Mouse (Mus musculus) brown adipose tissue, adult 24 weeks (tissue): Measurements from ENCODE around the gene Pcdh19. TPM values are rescaled to one million over a fixed set of nuclear protein-coding genes. Genes with fewer than 3 reads are reported as not detected.
"Not testable (repeated sequence)": the region's sequence is repeated elsewhere in the genome, so short reads cannot be mapped to it uniquely, and the experiment has no call there.

Experiments used
- H3K27ac ChIP-seq: fragments of 200-500 bp; replicated peaks from 2 replicates; pipeline ENCODE4 v1.5.1; 2012; ENCODE audit warnings: low read depth, mild to moderate bottlenecking, low read length
- H3K4me1 ChIP-seq: fragments of 200-500 bp; 2 replicates; pipeline ENCODE4 v1.6.1; 2012; ENCODE audit warnings: low read length, mixed read lengths; ENCODE audit not compliant: control insufficient read depth, insufficient read depth, insufficient read length
- H3K4me3 ChIP-seq: fragments of 200-500 bp; 2 replicates; pipeline ENCODE4 v1.5.1; 2012; ENCODE audit warnings: low read depth, mild to moderate bottlenecking, low read length, moderate library complexity; ENCODE audit not compliant: insufficient read depth
- polyA plus RNA-seq: library from polyadenylated mRNA; stranded (reverse); fragments of >200 nt; gene quantifications from 2 replicates; pipeline ENCODE4 v1.2.4, GENCODE M21; 2012; ENCODE audit not compliant: missing spikeins, insufficient read depth, insufficient read length

Pcdh19 gene
- polyA plus RNA-seq, result 1.9 and 3.1 TPM in 2 replicates

DNA sequence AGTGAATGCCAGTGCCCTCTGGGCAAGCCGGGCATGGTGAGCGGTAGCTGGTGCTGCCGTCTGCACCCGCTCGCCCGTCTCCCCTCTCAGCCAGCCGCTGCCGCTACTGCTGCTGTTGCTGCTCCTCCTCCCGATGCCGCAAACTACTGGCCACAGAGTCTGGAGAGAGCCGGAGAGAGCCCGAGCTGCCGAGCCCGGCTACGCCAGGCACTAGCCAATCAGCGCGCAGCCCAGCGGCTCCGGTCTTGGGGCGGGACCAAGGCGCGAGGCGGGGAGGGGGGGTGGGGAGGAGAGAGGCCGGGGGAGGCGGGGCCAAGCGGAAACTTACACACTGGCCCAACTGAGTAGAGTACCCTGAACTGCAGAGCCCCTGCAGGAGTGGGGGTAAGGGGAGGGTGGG is at the start of gene Pcdh19:
TSS of gene Pcdh19 (minus strand) at position 148 of the 400 bp plus-strand sequence.
- peak within 1 kb of the TSS; percentile 61 for H3K4me3 ChIP-seq
- H3K4me1 ChIP-seq, result peaks cover 9% of the 10 kb centered on the region
- peak within 1 kb of the TSS; percentile 50 for H3K27ac ChIP-seq

DNA sequence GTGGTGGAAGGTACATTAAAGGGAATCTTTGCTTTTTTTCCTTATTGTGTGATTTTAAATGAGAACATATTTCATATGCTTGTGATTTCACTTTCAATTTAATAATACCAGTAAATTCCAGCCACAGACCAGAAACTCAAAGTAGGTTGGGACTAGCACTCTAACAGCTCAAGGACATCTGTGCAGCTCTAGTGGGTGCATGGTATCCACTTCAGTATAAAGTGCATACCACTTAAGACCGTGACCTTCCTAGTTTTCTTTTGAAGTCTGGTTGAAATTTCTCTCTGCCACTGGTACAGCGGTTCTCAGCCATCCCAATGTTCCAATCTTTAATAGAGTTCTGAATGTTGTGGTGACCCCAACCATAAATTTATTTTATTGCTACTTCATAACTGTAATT is 47.1 kb upstream of the Pcdh19 start:
- Histone ChIP-seq H3K27ac (no peak overlapping the region), H3K4me3 (no peak overlapping the region), H3K4me1 (no peaks in the 10 kb centered on the region)

DNA sequence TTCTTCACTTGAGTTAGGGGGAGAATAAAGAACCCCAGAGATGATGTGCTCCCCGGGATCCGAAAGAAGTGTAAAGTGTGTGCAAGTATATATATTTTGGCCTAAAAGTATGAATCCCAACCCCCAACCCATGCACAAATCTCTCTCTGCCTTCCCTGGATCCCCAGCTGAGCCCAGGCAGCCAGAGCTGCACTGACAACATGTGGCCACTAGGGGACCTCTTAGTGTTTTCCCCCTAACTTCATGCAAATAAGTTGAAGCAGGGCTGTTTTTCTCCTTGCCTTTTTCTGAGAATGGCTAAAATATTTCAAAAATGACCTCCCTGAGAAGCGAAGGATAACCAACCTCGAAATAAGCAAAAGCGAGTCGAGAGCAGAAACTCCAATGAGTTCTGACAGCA is 46.2 kb upstream of the Pcdh19 start:
- H3K27ac ChIP-seq, result no peak overlapping the region
- no peak overlapping the region for H3K4me3 ChIP-seq
- H3K4me1 ChIP-seq, result no peaks in the 10 kb centered on the region

DNA sequence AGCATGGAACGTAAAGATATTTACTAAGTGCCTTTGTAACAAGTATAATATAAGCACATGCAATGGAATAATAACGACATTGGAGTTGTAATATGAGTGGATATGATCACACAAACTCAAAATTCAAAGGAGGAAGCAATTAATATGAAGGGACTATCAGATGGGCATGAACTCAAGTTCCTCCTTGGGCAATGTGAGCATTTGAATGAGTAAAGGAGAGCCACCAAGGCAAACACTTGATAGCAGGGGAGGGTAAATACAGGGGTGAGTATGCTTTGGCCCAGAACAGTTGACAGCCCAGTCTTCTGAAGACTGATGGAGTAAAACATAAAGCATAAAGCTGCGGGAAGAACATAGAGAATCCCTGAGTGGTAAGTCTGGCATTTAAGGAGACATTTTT is 32.7 kb upstream of the Pcdh19 start:
- Histone ChIP-seq H3K27ac (no peak overlapping the region), H3K4me1 (no peaks in the 10 kb centered on the region), H3K4me3 (no peak overlapping the region)

DNA sequence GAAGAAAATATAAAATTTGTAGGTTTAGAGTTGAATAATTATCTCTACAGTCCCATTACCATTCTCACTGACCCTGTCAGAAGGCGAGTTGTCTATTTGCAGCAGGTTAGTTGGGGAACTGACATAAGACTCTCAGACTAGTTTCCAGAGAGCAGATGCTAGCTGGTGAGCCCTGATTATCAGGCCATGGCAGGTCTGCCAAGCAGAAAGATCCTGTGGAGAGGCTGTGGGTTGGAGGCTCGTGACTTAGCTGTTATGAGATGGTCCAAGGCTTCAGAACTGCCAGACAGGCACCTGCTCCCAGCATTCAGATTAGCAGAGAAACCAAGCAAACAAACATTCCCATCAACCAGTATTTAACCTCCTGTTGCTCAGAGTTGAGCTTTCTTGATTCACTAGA is 21.8 kb upstream of the Pcdh19 start:
- no peaks in the 10 kb centered on the region for H3K4me1 ChIP-seq
- H3K4me3 ChIP-seq, result no peak overlapping the region
- no peak overlapping the region for H3K27ac ChIP-seq

DNA sequence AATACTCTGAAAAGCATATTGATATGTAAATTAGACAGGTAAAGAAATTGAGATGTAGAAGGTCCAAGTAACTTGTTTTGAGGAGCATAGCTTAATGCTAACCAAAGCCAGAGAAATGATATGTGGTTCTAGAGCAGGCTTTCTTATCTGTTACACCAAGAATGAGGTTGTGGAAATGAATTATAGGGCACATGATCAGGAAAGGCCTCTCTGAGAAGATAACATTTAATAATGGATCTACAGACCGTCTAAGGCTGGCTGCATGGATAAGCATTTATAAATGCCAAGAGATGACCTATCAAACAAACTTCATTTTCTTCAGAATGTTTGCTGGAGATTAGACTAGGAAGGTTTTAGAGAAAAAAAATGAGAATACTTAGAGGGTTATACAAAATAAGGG is 14.1 kb upstream of the Pcdh19 start:
- H3K4me1 ChIP-seq, result no peaks in the 10 kb centered on the region
- H3K4me3 ChIP-seq, result no peak overlapping the region

DNA sequence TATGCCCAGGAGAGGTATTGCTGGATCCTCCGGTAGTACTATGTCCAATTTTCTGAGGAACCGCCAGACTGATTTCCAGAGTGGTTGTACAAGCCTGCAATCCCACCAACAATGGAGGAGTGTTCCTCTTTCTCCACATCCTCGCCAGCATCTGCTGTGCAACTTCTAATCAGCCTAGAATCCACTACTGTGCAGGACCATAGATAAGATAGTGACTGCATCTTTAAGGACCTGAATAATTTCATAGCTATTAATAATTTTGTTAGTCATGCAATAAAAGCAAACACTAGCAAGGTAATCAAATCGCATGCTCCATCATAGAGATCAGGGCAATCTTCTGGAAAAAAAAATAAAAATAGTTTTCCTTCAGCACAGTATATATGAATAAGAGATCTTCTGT is 9.1 kb upstream of the Pcdh19 start:
- H3K4me3 ChIP-seq, H3K27ac ChIP-seq, H3K4me1 ChIP-seq: not testable (repeated sequence)

More for the DNA sequence above, 14.1 kb upstream of the Pcdh19 start:
- H3K27ac ChIP-seq, result no peak overlapping the region

DNA sequence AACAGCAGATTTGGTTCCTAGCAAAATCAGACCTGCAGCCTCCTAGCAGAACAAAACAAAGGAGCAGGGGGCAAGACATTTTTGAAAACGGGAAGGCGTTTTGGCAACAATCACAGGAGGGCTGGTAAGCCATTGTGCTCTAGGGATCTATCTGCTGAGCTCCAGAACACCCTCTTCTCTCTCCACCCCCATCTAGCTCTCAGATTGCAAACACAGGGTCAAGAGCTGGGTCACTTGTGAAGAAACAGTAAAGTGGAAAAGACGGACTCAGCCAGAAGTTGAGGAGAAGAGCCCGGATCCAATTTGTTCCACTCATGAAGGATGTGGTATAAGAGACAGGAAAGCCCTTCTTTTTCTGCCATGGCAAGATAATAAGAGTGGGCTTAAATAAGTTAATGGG is 7.7 kb upstream of the Pcdh19 start:
- Histone ChIP-seq H3K27ac (no peak overlapping the region), H3K4me3 (no peak overlapping the region), H3K4me1 (peaks cover 6% of the 10 kb centered on the region; the same call in 1 of the 2 replicates)

DNA sequence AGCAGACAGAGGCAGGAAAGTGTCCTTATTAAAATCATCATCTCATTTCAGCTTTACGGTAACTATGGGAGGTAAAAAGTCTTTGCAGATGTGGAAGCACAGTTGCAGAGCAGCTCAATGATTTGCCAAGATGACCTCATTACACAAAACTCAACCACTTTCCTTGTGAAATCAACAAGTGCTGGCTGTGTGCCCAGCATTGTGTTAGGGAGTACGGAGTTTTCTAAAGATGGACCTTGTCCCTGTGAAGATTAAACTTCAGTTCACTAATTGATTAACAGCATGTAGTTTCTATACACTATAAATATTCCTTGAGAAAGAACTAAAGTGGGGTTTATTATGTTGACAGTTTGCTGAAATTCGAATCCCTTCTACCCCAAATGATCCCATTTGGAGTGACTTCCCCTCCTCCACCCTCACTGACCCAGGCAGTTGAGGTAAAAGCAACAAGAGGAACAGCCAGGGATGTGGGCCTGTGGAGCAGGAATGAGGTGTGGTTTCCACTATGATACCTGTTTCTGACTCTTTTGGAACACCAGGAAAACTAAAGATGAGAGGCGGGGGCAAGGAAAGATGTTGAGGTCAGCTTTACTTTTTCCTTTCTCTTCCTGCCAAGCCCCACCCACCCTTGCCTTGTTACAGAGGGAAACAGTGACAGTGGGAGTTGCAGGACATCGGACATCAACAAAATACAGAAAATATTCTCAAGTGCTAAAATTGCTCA is 4.4 kb upstream of the Pcdh19 start:
- H3K4me1 ChIP-seq, result peaks cover 6% of the 10 kb centered on the region; the same call in 1 of the 2 replicates

DNA sequence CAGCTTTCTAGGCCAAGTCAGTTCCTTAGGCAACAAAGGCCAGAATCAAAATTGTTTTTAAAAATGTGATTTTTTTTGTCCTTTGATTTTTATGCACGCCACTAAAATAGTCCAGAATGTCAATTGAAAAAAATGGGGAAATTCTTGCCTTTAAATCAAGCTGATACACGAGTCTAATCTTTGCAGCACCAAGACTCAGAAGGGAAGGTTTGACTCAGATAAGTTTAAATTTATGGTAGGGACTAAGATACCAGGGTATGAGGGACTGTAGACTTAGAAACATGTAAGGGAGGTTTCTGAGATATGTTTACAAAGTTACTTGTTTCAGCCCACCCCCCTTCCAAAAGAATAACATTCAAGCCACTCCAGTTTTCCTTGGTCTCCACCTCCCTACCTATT is 3.6 kb upstream of the Pcdh19 start:
- Histone ChIP-seq H3K4me3 (no peak overlapping the region), H3K4me1 (peaks cover 6% of the 10 kb centered on the region; the same call in 1 of the 2 replicates), H3K27ac (peak overlapping the region; percentile 56)

More for the DNA sequence above, 4.4 kb upstream of the Pcdh19 start:
- Histone ChIP-seq H3K4me3 (no peak overlapping the region), H3K27ac (peak overlapping the region; percentile 95)

DNA sequence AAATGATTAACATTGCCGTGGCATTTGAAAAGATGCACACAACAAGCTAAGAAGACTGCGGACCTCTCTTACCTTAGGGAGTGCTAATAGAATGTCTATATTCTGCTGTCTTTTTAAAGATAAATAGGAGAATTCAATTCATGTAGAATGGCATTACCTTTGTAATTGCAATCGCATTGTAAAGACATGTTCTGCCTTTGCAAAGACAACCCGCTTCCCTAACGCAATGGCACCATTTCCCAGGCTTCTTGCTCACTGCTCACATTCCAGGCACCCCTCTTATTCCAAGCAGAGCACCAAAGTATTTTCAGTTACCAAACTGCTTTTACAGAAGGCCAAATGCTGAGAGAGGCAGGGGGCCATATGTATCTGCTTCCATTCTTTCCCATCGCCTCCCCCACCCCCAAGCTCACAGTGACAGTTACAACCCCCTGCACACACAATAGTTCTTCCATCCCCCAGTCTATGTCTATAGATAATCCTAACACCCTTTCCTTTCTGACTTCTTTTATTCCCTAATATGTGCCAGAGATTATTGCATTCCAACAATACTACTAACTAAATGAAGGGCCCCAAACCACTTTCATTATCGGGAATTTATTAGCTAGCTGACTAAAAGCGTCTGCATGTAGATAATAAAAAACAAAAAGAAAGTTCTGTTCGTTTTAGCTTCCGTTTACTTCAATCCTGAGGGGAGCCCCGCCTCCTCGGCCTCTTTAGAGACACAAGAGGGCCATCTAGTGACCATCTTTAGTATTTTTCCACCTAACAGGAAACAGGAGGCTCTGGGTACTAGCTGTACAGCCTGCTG is 3.0 kb upstream of the Pcdh19 start:
- H3K4me3 ChIP-seq, result peak overlapping the region; percentile 56
- peaks cover 6% of the 10 kb centered on the region; the same call in 1 of the 2 replicates for H3K4me1 ChIP-seq
- H3K27ac ChIP-seq, result peak overlapping the region; percentile 12; the same call in 1 of the 2 replicates

DNA sequence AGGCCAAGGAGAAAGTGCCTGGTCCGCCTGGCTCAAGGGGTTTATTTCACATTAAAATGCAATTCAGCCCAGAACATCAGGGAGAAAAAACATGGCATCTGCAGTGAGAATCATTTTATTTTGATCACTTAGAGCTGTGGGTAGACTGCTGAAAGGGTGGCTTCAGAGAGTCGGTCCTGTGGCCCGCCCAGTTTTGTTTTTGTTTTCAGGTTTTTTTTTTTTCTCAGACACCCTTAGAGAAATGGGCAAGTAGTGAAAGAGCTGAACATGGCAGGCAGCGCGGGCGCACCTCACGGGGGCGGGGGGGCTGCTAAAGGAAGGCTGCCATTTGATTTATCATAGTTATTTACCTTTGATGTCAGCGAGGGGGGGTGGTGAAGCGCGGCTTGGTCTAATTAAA is 2.0 kb upstream of the Pcdh19 start:
- H3K4me3 ChIP-seq, result peak overlapping the region; percentile 56
- H3K27ac ChIP-seq, result no peak overlapping the region
- H3K4me1 ChIP-seq, result peaks cover 7% of the 10 kb centered on the region

DNA sequence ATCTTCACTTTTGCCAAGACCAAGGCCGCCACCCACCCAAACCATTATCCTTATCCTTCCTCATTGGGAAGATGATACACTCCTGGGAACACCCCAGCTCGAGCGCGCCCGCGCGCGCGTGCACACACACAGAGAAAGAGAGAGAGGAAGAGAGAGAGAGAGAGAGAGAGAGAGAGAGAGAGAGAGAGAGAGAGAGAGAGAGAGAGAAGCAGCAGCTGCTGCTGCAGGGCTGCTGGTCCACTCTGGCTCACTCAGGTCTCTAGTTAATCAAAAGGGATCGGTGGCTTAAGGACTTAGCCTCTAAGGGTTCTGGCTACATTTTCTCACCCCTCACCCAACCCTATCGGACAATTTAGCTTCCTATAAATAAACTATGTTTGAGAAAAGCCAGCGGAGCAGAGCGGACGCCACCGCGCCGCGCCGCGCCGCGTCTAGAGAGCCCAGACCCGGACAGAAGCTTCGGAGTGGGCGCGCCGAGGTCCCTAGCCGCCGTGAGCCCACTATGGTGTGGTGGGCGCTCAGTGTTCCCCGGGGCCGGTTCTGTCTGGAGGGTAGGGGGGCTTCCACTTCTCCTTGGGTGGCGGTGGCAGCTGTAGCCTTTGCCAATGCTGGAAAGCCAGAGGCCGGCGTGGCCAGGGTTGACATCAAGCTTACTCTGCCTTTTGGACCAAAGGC is 926 bp upstream of the Pcdh19 start:
- Histone ChIP-seq H3K4me1 (peaks cover 9% of the 10 kb centered on the region), H3K4me3 (peak overlapping the region; percentile 60), H3K27ac (peak overlapping the region; percentile 24; the same call in 1 of the 2 replicates)

DNA sequence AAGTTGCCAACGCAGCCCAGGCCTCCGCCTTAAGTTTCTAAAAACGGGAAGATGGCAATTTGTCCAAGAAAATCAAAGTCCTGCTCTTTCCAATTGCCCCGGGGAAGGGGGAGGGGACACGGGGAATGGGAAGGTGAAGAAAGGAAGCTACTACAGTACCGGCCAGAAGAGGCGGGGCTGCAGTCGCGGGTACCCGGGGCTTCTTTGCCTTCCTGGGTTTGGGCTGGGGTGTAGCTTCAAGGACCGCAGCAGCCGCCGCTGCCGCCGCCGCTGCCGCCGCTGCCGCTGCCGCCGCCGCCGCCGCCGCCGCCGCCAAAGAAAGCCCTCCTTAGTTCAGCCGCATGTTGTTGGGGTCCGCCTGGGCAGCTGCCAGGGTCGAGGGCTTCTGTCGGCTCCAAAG is 631 bp downstream of the Pcdh19 start:
- peak overlapping the region; percentile 50; the same call in 1 of the 2 replicates for H3K27ac ChIP-seq
- peaks cover 7% of the 10 kb centered on the region for H3K4me1 ChIP-seq
- peak overlapping the region; percentile 61 for H3K4me3 ChIP-seq

DNA sequence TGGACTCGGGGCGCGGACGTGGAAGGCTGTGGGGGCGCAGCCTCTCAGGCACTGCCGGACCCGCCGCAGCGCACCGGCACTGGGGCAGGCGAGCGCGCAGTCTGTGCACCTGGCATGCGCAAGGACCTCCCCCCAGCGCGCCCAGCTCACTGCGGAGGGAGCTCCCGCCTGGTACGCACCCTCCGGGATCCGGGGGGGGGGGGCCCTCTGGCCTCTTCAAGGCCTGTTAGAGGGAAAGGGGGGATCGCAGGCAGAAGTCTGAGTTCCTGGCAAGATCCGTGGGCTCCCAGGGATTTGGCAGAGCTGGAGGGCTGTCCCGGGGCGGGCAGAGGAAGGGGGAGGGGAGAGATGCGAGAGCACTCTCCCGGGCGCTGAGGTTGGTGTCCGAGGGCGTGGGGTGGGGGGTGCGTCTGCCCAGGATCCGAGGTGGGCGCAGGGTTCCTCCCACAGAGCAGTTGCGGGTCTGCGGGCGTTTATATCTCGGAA is 1.1 kb downstream of the Pcdh19 start:
- no peak overlapping the region; the same call in 1 of the 2 replicates for H3K27ac ChIP-seq
- H3K4me1 ChIP-seq, result peaks cover 7% of the 10 kb centered on the region
- H3K4me3 ChIP-seq, result peak overlapping the region; percentile 61
